Mouse (Mus musculus) megakaryocyte, embryonic 14.5 days (primary cell): ENCODE data around the gene Slc26a10. TPM values are rescaled to one million over a fixed set of nuclear protein-coding genes. Genes with fewer than 3 reads are reported as not detected.
"Not testable (repeated sequence)": the region's sequence is repeated elsewhere in the genome, so short reads cannot be mapped to it uniquely, and the experiment has no call there.

ENCODE experiments used
- H3K27me3 ChIP-seq: replicated peaks from 2 replicates; pipeline ENCODE3; 2012; ENCODE audit warnings: inconsistent platforms
- H3K36me3 ChIP-seq: replicated peaks from 2 replicates; pipeline ENCODE3; 2012; ENCODE audit warnings: low read length, inconsistent platforms, mixed read lengths
- H3K4me1 ChIP-seq: 2 replicates; pipeline ENCODE4 v1.6.1; 2012; ENCODE audit warnings: inconsistent platforms
- H3K4me3 ChIP-seq: replicated peaks from 2 replicates; pipeline ENCODE3; 2012; ENCODE audit warnings: moderate library complexity, mild to moderate bottlenecking, inconsistent platforms
- H3K9me3 ChIP-seq: 2 replicates; pipeline ENCODE4 v1.6.1; 2012; ENCODE audit warnings: inconsistent platforms
- FLI1 ChIP-seq: IDR thresholded peaks from 2 replicates; pipeline ENCODE4 v1.6.1; 2012; ENCODE audit warnings: low read length, inconsistent platforms, mixed read lengths
- GATA1 ChIP-seq: IDR thresholded peaks from 3 replicates; pipeline ENCODE4 v1.6.1; 2012; ENCODE audit warnings: mixed read lengths, low read length, inconsistent platforms, borderline replicate concordance
- polyA plus RNA-seq: library from polyadenylated mRNA; stranded (reverse); fragments of >175 nt; gene quantifications from 2 replicates; pipeline ENCODE4 v1.2.3, GENCODE M21; 2012; ENCODE audit warnings: low replicate concordance; ENCODE audit not compliant: insufficient read depth

Slc26a10 gene
- polyA plus RNA-seq, 1 experiment: 0.23 TPM

DNA sequence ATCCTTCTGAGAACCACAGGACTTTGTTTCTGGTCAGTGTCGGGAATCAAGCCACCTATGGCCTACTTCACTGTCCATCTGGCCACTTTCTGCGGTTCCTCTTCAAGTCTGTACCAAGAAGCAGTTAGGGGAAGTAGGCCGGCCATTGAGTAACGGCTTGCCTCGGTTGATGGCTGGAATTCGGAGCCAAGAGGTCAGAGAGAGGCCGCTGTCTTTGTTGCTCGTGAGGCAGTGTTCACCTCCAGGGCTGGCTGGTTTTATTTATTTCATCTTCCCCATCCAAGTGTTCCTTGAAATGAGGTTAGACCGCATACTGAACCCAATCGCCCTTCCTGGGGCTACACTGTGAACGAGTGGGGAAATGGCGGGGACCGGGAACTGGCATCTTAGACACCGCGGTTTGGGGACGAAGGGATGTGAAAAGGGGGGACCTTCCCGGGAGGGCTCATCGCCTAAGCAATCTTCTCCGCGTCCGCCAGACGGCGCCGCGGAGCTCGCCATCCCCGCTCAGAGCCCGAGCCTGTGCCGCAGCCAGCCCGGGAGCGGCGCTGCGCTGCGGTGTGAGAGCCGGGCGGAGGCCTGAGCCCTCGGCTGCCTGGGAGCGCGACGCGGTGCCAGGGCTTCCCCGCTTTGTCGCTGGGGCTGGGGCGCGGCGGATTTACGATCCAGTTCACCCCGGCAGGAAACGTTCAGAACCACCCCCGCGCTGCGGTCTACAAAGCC is 15.7 kb downstream of the Slc26a10 start, which contains the start of gene B4galnt1:
Gene B4galnt1 (plus strand): TSS at position 595 of the 723 bp plus-strand sequence.
- Histone ChIP-seq H3K4me3 (peak within 1 kb of the TSS; percentile 97), H3K4me1 (peaks cover 49% of the 10 kb centered on the region), H3K9me3 (no peaks in the 10 kb centered on the region), H3K27me3 (peaks cover 16% of the 10 kb centered on the region), H3K36me3 (peaks cover 26% of the 10 kb centered on the region)
- TF ChIP-seq FLI1: no peak
- TF ChIP-seq GATA1: no peak

DNA sequence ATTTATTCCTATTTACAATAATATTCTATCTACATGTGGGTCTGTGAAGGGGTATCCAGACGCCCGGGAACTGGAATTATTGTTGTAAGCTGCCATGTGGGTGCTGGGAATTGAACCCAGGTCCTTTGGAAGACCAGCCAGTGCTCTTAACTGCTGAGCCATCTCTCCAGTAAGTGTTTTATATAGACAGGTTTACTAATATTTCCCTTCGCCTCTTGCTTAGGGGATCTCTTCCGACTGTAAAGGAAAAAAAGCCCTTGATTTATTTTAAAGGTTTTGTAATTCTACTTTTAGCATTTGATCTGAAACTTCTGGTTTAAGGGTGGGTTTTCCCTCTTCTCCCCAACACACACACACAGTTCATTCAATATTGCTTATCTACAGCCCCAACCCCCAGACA is 16.3 kb downstream of the Slc26a10 start:
- Histone ChIP-seq H3K36me3 (peaks cover 21% of the 10 kb centered on the region), H3K27me3 (peaks cover 16% of the 10 kb centered on the region), H3K4me1 (peaks cover 49% of the 10 kb centered on the region), H3K4me3 (peak overlapping the region; percentile 97), H3K9me3 (no peaks in the 10 kb centered on the region)
- TF ChIP-seq FLI1 (no peak), GATA1 (no peak)

DNA sequence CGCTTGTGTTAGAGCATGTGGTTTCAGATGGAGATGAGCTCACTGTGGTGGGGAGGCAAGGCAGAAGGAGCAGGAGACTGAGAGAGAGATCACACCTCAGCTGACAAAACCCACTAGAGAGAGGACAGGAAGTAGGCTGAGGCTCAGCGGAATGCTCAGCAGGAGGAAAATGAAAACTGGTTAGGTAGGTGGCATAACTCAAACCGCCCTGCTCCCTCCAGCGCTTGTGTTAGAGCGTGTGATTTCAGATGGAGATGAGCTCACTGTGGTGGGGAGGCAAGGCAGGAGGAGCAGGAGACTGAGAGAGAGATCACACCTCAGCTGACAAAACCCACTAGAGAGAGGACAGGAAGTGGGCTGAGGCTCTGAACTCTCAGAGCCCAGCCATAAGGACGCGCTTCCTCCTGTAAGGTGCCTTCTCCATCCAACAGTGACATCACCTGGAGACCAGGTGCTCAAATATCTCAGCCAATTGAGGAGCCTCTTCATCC is 17.6 kb downstream of the Slc26a10 start:
- H3K4me1 ChIP-seq: peaks cover 46% of the 10 kb centered on the region
- not testable (repeated sequence) for H3K4me3 ChIP-seq, H3K9me3 ChIP-seq
- H3K27me3 ChIP-seq: peaks cover 16% of the 10 kb centered on the region
- H3K36me3 ChIP-seq: peaks cover 11% of the 10 kb centered on the region

DNA sequence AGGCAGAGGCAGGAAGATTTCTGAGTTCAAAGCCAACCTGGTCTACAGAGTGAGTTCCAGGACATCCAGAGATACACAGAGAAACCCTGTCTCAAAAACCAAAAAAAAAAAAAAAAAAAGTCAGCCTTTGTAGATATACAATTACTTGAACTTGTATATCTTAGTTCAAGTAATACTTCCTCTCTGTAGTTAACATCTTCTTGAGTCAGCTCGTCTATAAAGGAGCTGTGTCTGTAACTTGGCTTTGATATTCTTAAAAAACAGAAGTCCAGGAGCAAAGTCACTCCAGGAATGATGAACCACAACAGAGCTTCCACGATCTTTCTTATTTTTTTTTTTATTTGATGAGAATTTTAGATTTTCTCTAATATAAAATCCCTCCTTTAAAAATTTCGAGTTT is 19.7 kb downstream of the Slc26a10 start:
- H3K27me3 ChIP-seq: peaks cover 4% of the 10 kb centered on the region
- no peaks in the 10 kb centered on the region for H3K36me3 ChIP-seq
- H3K4me3 ChIP-seq: no peak overlapping the region
- TF ChIP-seq GATA1 (no peak), FLI1 (no peak)
- no peaks in the 10 kb centered on the region for H3K9me3 ChIP-seq
- peaks cover 25% of the 10 kb centered on the region for H3K4me1 ChIP-seq

DNA sequence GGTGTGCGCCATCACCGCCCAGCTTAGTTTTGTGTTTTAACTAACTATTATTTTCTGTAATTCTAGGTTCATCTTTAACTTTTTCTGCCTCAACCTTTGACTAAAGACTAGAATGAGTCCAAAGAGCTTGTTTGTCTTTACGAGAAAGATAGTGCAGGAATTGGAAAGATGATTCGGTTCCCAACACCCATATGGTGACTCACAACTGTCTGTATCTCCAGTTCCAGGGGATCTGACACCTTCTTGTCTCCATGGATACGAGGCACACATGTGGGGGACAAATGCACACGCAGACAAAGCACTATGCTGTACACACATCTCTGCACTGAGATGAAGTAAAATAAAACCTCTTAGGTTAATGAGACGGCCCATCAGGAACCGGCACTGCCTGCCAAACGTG is 20.4 kb downstream of the Slc26a10 start:
- Histone ChIP-seq H3K36me3 (no peaks in the 10 kb centered on the region), H3K4me3 (no peak overlapping the region), H3K9me3 (no peaks in the 10 kb centered on the region), H3K27me3 (no peaks in the 10 kb centered on the region), H3K4me1 (peaks cover 20% of the 10 kb centered on the region)
- TF ChIP-seq GATA1 (no peak), FLI1 (no peak)

DNA sequence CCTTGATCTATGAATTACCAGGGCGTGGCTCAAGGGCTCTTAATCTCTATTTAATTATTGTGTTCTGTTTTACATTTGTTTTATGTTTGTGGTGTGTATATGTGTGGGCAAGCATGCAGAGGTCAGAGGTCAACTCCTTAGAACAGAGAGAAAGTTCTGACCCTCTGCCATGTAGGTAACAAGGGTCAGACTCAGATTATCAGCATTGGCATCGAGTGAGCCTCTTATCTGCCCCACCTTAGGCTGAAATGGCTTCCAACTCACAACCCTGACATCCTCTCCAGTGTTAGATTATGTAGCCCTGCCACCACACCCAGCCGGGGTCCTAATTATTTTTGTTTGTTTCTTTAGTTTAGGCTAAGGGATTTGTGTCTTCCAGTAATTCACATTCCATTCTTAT is 22.0 kb downstream of the Slc26a10 start:
- no peaks in the 10 kb centered on the region for H3K36me3 ChIP-seq
- peaks cover 2% of the 10 kb centered on the region for H3K27me3 ChIP-seq
- no peaks in the 10 kb centered on the region for H3K9me3 ChIP-seq
- H3K4me1 ChIP-seq: peaks cover 10% of the 10 kb centered on the region
- TF ChIP-seq GATA1: no peak
- no peak for TF ChIP-seq FLI1
- H3K4me3 ChIP-seq: no peak overlapping the region

DNA sequence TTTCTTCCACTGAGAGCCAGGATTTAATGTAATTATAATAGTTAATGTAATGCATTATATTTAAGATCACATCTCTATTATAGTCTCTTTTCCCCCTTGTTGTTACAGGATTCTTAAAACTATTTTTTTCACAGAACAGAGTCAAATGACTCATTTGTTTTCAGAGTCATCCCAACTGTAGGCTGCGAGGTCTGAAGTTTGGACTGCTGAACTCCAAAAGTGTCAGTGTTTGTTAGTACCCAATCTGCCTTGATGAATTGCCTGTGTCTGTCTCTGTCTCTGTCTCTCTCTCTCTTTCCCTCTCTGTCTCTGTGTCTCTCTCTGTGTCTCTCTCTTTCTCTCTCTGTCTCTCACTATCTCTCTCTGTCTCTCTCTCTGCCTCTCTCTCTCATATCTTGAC is 23.9 kb downstream of the Slc26a10 start:
- Histone ChIP-seq H3K36me3 (no peaks in the 10 kb centered on the region), H3K4me3 (no peak overlapping the region), H3K9me3 (0 out of 2 replicates have a peak, but pooled peaks cover 4% of the 10 kb centered on the region), H3K4me1 (no peaks in the 10 kb centered on the region), H3K27me3 (peaks cover 2% of the 10 kb centered on the region)
- TF ChIP-seq FLI1 (no peak), GATA1 (no peak)

DNA sequence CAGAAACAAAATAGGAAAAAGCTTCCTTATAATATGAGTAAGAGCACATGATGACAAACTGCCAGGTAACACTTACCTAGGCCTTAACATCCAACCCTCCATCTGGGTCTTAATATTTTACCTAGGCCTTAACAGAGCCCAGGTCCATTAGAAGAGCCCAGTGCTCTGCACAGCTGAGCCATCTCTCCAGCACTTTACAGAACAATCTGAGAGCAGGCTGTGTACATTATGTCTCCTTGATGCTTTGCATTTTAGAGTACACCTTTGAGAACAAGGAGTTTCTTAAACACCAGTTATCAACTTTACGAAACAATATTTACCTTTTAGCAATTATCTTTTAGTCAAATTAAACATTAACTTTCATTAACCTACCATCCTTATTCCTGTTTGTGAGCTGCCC is 24.4 kb downstream of the Slc26a10 start:
- no peak for TF ChIP-seq FLI1
- no peak for TF ChIP-seq GATA1
- no peak overlapping the region for H3K4me3 ChIP-seq
- H3K9me3 ChIP-seq: 0 out of 2 replicates have a peak, but pooled peaks cover 4% of the 10 kb centered on the region
- H3K36me3 ChIP-seq: no peaks in the 10 kb centered on the region
- peaks cover 3% of the 10 kb centered on the region for H3K4me1 ChIP-seq
- H3K27me3 ChIP-seq: peaks cover 2% of the 10 kb centered on the region

DNA sequence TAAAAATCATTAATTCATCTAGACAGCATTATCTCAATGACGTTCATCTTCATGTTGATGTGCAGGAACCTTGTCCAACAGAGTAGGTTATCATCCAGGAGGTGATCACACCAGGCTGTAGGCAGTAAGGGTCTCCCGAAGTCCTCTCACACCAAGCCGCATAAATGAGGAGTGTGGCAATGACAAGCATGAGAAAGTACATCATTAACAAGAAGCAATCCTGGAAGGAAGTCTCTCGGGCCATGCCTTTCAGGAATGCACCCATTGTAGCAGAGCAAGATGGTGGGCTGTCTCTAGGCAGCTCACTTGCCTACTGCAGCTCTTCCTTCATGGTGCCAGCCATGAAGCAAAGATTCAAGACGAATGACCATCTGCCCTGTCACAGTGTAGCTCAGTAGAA is 25.8 kb downstream of the Slc26a10 start:
- no peak overlapping the region for H3K4me3 ChIP-seq
- 0 out of 2 replicates have a peak, but pooled peaks cover 4% of the 10 kb centered on the region for H3K9me3 ChIP-seq
- H3K36me3 ChIP-seq: no peaks in the 10 kb centered on the region
- TF ChIP-seq GATA1: no peak
- no peak for TF ChIP-seq FLI1
- H3K27me3 ChIP-seq: peaks cover 2% of the 10 kb centered on the region
- peaks cover 18% of the 10 kb centered on the region for H3K4me1 ChIP-seq

DNA sequence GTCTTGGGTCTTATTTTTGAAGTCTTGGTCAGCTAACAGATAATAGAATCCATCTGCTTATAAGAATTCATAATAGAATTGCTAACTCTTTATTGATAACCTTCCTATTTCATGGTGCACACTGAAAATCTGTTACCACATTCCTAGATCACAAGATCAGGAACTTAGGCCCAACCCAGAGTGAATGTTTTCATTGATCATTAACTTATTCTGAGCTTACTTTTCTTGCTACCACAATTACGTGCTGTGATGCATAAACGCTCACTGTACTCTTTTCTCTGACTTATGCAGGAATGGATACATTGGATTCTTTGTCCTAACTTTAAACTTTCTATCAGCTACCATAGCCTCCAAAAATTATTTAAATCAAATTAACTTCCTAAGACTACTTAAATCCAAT is 26.2 kb downstream of the Slc26a10 start:
- TF ChIP-seq FLI1: no peak
- no peak for TF ChIP-seq GATA1

DNA sequence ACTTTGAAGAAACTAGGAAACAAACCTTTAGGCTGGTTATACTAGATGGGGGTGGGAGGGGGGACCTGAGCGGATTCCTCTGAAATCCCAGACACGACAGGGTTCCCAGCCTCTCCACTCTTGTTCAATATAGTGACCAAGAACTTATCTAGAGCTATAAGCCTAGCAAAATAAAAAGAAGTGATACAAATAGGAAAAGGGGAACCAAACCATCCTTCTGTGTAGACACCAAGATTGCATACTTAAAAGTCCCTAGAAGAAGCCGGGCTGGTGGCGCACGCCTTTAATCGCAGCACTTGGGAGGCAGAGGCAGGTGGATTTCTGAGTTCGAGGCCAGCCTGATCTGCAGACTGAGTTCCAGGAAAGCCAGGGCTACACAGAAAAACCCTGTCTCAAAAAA is 27.1 kb downstream of the Slc26a10 start:
- TF ChIP-seq FLI1: no peak
- TF ChIP-seq GATA1: no peak
- Histone ChIP-seq H3K4me3 (no peak overlapping the region), H3K9me3 (0 out of 2 replicates have a peak, but pooled peaks cover 4% of the 10 kb centered on the region), H3K36me3 (no peaks in the 10 kb centered on the region), H3K4me1 (peaks cover 19% of the 10 kb centered on the region), H3K27me3 (peaks cover 2% of the 10 kb centered on the region)

More for the DNA sequence above, 26.2 kb downstream of the Slc26a10 start:
- H3K9me3 ChIP-seq: 0 out of 2 replicates have a peak, but pooled peaks cover 4% of the 10 kb centered on the region
- H3K4me1 ChIP-seq: peaks cover 19% of the 10 kb centered on the region
- peaks cover 2% of the 10 kb centered on the region for H3K27me3 ChIP-seq
- no peak overlapping the region for H3K4me3 ChIP-seq
- no peaks in the 10 kb centered on the region for H3K36me3 ChIP-seq

DNA sequence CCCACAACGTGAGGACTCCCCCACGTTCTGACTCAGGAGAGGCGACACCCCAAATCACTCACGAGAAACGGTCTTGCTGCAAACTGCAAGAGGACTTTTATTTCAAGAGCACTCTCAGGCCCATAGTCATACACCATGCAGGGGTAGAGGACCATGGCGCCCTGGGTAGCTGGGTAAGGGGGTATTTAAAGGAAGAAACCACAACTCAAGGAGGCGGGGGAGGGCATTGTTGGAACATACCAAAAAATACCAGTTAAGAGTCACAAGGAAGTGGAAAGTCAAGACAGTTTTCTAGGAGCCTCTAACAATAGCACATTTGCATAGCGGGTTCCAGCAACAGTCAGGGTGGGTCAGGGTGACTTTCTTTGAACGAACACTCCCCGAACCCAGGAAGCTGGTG is 27.9 kb downstream of the Slc26a10 start:
- not testable (repeated sequence) for H3K4me3 ChIP-seq, H3K9me3 ChIP-seq, H3K27me3 ChIP-seq, H3K36me3 ChIP-seq
- peaks cover 19% of the 10 kb centered on the region for H3K4me1 ChIP-seq

DNA sequence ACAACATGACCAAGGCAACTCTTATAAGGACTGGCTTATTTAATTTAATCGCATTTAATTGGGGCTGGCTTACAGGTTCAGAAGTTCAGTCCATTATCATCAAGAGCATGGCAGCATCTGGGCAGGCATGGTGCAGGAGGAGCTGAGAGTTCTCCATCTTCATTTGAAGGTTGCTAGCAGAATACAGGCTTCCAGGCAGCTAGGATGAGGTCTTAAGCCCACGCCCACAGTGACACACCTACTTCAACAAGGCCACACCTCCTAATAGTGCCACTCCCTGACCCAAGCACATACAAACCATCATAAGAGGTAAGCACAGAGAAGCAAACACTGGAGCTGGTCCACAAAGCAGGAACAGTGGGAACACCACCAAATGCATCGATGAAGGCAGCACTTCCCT is 29.2 kb downstream of the Slc26a10 start:
- H3K4me1 ChIP-seq: peaks cover 22% of the 10 kb centered on the region
- H3K36me3 ChIP-seq, H3K27me3 ChIP-seq, H3K4me3 ChIP-seq, H3K9me3 ChIP-seq: not testable (repeated sequence)
